Mouse (Mus musculus) c-Kit-positive CD71-positive TER-119-positive erythroid progenitor cells, embryonic 14.5 days (primary cell): ENCODE results near the gene Mettl1.
"Not testable (repeated sequence)": the region's sequence is repeated elsewhere in the genome, so short reads cannot be mapped to it uniquely, and the experiment has no call there.

Source experiments
- DNase-seq: peaks from one replicate; pipeline ENCODE4 v3.0.0-alpha.2; 2013; ENCODE audit warnings: low spot score

The Mettl1 gene

DNA sequence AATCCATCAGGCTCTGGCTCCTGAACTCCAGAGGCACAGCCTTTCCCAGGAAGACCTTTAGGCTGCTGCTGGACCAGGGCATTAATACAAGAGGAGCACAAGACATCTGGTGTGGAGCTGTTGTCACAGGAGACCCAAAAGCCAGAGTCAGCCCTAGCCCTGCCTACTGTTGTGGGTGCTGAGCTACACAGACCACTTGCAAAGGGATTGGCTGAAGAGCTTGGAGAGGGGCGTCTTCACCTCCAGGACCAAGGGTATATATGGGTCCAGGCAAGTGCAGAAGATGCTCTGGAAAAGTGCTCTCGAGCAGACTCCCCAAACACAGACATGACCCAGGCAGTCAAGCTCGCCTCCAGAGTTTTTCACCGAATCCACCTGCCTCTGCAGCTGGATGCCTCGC is 6.7 kb downstream of the Mettl1 start, which contains the start of gene Cyp27b1:
Gene Cyp27b1 (plus strand): TSS at position 297 of the 400 bp plus-strand sequence.
- DNase-seq = no peak

DNA sequence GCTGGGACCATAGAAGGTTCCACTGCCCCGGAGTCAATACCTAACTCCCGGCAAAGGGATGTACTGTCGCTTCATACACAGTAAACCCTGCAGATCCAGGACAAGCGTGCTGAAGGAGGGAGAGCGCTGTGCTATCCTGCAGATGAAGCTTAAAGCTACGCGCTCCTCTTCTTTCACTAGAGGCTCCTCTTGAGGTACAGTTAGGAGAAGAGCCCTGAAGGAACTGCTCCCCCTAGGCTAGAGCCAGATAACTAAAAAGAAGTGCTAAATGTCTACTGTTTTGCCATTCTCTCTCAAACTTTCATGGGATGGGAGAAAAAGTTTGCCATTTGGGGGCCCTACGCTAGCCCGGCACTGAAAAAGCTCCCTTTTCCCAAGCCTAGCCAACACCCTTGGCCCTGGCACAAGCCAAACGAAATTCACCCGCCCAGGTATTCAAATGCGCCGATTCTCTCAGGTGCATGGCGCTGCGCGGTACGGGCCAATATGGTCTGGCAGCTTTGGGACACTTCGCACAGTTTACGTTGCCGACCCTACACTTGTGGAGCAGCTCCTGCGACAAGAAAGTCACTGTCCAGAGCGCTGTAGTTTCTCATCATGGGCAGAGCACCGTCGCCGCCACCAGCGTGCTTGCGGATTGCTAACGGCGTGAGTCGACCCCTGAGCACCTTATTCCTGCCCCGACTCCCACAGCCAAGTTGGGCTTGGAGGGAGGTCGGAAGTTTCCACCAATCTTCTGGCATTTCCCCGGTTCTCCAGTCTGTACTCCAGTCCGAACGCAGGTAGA is 7.6 kb downstream of the Mettl1 start:
- no peak for DNase-seq

DNA sequence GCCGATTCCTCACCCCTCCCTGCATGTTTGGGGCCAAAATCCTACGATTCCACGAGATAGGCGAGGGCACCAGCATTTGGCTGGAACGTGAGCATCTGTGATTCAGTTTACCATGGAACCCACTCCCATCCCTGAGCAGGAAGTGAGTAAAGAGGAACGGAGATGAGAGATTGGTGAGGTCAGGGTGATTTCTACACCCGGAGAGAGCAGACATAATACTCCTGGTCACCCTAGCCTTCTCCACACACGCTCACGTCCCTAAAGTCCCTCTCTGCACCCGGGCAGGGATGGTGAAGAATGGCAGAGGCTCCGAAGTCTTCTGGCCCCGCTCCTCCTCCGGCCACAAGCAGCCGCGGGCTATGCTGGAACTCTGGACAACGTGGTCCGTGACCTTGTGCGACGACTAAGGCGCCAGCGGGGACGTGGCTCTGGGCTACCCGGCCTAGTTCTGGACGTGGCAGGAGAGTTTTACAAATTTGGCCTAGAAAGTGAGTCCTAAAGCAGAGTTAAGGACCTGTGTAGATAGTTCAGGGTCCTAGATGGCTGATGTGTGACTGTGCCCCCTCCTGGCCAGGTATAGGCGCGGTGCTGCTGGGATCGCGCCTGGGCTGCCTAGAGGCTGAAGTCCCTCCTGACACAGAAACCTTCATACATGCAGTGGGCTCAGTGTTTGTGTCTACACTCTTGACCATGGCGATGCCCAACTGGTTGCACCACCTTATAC is 8.3 kb downstream of the Mettl1 start:
- DNase-seq = no peak

DNA sequence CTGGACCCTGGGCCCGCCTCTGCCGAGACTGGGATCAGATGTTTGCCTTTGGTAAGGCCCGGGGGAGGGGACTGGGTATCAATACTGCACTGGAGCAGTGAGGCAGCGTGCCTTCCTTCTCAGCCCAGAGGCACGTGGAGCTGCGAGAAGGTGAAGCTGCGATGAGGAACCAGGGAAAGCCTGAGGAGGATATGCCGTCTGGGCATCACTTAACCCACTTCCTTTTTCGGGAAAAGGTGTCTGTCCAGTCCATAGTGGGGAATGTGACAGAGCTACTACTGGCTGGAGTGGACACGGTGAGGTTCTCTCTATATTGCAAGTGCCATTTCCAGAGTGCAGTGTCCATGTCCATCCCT is 8.9 kb downstream of the Mettl1 start:
- no peak for DNase-seq

DNA sequence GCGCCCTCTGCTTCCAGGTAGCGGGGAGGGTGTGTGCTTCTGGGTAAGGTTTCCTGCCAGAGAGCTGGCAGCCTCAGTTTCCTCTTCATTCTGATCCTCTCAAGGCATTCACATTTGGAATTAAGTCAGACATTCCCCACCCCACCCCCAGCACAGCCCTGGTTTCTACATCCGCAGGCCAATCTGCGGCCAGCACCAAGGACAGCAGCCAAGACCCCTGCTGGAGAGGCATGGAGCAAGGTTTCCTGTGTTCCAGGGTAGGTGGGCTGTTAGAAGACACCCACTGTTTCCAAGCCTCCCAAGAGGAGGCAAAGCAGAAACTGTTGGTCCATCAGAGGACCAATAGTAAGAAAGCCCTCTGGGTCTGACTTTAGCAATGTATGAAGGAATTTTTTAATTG is 13.4 kb downstream of the Mettl1 start:
- DNase-seq = no peak

DNA sequence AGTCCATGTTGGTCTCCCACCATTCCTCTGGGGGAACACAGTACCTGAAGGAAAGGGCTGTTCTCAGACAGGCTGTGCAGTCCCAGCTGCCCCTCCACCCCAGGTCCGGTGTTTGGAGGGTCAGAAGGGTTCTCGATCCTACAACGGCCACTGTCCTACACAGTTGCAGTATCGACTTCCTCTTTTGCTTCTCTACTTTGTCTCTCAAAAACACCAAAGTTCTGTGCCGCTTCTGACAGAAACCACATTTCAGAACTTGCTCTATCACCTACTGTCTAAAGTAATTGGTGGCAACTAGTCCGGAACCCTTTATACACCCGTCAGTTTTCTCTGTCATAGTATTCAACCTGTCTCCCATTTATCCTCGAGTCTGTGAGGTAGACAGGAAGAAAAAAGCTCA is 14.2 kb downstream of the Mettl1 start:
- no peak for DNase-seq

DNA sequence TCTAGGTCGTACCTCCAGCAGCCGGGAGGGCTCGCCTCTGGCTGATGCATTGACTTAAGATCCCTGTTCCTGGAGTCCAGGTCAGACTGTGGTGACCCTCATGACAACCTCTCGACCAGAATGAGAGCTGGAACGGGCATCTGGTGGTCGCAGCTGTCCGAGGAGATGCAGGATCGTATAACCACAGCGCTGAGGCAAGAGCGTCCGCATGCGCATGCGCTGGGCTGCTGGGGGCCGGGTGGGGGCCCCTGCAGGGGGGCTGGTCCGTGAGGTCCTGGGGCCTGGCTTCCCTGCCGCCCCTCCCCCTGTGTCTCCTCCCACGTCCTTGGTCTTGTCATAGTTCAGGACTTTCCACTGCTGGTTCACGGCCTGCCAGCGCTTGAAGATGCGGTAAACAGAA is 15.3 kb downstream of the Mettl1 start:
- no peak for DNase-seq

DNA sequence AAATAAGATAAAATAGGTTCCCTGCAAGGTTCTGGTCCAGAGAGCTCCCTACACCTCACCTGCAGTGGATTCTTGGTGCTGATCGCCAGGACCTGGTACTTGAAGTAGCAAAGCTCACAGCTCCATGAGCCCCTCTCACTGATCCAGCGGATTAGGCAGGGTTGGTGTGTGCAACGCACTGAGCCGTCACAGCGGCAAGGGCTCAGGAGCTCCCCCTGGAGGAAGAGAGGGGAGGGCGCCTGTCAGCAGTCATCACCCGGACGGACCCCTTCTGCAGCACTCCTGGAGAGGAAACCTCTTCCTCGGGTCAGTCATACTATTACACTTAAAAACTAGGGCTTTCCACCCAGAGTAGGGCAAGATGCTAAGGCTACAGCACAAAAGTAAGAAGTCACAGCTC is 16.9 kb downstream of the Mettl1 start:
- peak; percentile 60 for DNase-seq

DNA sequence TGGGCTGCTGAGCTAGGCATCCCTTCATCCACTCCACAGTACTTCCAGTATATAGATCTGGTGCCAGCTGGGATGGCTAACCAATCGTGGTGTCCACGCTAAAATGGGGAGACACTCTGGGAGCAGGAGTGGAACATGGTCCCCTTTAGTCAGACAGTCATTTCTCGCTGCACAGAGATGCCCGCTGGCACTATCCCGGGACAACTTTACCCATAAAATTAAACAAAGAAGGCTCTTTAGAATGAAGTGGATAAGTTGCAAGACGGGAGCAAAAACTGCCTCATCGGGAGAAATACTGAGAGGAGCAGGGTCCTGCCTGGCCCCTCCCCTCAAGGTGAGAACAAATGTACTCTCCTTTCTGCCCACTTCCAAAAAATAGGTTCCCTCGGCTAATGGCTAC is 17.5 kb downstream of the Mettl1 start:
- no peak for DNase-seq

DNA sequence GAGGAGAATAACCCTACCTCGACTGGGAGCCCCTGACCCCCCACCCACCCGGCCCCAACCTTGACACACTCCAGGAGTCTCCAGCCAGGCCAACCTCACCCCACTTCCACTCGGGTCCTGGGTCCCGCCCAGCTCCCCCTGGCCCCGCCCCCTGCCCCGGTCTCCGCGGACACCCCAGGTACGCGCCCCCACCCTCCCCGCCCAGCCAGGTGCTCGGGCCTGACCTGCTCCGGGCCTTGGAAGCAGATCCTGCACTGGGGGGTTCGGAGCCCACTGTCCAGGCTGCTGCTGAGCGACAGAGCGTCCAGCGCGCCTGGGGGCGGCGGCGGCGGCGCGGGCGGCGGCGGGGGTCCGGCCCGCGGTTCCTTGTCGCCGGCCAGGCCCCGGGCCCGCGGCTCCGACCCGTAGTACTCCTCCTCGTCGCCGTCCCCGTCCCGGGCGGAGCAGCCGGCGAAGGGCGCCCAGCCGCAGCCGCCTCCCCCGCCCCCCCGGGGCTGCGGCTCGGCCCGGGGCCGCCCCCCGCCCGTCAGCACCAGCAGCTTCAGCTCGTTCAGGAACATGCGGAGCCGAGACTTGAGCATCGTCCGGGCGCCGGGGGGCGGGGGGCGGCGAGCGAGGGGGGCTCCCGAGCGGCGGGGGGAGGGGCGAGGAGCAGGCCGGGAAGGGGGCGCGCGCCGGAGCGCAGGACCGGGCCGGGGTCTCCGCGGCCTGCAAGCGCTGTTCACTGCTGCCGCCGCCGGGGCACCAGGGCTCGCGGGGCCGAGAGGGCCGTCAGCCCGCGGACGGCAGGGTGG is 18.2 kb downstream of the Mettl1 start:
- no peak for DNase-seq

DNA sequence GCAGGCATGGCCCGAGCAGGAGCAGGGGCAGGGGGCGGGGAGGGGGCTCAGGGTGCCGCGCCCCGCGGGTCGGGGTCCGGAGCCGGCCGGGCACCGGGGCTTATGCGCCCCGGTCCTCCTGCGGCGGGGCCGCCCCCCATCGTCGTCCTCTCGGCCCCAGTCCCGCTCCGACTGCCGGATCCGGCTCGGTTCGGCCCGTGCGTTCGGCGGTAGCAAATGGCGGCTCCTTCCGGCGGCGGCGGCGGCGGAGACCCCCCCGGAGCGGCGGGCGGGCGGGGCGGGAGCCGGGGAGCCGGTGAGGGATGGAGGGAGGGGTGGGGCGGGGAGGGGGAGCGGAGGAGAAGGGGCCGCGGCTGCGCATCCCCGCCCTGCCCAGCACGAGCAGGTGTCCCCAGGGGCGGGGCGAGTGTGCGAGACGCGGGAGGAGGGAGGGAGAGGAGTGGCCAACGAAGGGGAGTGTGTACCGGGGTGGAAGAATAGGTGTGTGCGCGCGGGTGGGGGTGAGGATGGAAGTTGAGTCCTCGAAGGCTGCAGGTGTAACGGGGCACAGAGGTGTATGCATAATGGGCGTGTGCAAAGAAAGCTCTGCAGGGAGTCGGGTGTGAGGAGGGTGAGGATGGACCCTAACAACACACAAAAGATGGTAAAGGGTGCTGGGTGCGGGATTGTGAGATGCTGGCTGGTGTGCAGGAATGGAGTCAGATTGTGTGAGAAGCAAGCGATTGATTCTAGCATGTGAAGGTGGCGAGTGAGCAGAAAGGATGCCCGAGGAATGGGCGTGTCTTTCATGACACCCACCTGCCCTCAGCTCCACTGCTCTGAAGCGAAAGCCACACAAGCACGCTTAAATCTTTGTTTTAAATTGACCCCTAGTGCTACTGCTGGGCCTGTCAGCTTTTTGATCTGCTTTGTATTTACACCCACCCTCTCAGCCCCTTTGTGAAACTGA is 19.0 kb downstream of the Mettl1 start, which contains the start of gene March9:
Gene March9 (minus strand): TSS at position 217 of the 949 bp plus-strand sequence.
- DNase-seq = no peak

DNA sequence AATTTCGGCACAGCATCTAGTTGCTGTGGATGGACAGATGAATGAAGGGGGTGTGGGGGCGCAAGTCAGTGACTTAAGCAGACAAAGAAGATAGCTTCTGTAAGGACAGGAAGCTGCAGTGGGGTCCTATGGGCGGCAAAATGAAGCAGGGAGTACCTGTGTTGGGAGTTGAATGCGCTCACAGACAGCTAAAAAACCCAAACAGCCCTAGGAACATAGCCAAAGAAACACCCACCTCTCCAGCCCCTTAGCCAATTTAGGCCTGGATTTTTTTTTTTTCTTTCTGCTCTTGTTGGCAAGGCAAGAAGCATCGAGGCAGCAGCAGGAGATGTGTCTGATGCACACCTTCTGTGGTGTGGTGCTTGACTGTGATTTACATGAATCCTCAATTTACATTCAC is 19.9 kb downstream of the Mettl1 start:
- DNase-seq = no peak

DNA sequence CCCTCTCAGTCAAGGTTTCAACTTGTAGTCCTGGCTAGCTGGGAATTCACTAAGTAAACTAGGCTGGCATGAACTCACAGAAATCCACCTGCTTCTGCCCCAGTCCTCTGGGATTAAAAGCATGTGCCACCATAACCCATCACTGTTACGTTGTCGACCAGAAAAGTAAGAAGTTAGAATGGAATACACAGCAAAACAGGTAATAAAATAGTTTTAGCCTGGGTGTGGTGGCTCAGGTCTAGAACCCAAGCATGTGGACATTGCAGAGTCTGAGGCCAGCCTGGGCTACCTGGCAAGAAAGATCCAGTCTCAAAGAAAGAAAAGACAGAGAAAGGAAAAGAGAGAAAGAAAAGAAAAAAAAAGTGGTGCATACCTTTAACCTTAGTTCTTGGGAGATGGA is 20.3 kb downstream of the Mettl1 start:
- DNase-seq = no peak

DNA sequence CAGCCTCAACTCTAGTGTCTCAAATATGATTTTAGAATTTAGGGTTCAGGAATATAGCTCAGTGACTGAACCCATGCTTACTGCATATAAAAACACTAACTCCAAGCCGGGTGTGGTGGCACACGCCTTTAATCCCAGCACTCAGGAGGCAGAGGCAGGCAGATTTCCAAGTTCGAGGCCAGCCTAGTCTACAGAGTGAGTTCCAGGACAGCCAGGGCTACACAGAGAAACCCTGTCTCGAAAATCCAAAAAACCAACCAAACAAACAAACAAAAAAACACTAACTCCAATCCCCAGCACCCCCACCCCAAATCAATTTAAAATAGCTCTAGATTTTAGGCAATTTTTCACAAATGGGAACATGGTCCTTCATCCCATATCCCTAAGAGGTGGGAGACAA is 20.9 kb downstream of the Mettl1 start:
- not testable (repeated sequence) for DNase-seq

DNA sequence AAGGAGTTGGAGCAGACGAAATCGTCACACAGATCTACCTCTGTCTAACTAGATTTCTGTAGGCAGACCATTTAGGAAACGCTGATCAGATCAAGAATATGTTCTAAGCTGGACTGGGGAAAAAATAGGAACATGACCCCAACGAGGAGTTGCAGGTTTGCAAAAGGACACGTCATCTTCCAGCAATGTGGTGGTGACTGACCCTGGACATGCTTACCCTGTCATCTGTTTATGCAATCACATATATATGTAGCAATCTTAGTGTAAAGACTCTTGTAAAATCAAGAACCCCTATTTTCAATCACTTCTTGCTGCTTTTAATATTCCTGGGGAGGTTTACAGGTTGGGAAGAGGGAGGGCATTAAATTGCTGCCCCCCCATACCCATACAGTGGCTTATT is 21.3 kb downstream of the Mettl1 start:
- no peak for DNase-seq

DNA sequence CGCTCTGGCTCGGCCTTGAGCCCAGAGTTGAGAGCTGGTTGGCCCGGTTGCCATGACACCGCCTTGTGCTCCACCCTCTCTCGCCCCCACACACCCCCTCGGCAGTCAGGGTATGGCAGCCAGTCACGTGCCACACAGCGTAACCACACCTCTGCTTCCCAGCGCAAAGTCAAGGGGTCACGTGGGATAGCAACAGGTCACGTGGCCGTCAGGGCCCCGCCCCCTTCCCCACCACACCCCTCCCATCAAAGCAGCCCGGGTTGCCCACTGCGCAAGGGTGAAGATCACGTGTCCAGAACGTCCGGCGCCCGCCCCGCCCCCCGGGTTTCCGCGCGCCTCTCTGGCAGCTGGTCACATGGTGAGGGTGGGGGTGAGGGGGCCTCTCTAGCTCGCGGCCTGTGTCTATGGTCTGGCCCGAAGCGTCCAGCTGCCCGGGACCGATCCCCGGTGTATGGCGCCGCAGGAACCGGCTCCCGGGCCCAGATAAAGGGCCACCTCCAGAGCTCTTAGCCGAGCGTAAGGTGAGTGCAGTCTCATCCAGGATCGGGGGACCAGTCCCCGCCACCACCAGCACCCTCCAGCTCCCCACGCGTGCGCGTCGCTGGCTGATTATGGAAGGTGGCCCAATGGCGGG is 22.1 kb downstream of the Mettl1 start, which contains the start of gene Cdk4:
Gene Cdk4 (plus strand): TSS at position 296 of the 634 bp plus-strand sequence.
- DNase-seq = peak; percentile 95

DNA sequence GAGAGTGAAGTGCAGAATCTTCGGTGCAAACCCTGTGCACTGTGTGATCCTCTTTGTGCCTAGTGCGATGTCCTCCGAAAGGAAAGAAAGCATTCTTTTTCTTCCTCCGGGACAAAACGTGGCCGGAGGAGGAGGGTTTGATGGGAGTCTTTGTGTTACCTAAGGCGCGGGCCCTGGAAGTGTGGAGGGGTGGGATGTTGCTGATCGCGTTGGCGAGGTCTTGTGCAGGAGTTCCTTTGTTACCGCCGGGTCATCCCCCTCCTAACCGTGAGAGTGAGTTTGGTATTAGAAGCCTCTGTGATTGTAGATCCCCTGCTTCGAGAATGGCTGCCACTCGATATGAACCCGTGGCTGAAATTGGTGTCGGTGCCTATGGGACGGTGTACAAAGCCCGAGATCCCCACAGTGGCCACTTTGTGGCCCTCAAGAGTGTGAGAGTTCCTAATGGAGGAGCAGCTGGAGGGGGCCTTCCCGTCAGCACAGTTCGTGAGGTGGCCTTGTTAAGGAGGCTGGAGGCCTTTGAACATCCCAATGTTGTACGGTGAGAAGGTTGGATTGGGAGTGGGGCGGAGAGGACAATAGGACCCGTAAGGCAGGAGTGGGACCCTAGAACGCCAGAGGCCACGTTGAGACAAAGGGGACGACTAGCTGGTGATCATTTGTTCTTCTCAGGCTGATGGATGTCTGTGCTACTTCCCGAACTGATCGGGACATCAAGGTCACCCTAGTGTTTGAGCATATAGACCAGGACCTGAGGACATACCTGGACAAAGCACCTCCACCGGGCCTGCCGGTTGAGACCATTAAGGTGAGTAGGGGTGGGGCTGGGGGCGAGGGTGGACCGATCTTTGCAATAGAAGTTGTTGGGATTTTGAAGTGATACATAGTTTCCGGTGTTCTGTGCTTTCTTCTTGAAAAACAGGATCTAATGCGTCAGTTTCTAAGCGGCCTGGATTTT is 23.0 kb downstream of the Mettl1 start:
- DNase-seq = no peak

DNA sequence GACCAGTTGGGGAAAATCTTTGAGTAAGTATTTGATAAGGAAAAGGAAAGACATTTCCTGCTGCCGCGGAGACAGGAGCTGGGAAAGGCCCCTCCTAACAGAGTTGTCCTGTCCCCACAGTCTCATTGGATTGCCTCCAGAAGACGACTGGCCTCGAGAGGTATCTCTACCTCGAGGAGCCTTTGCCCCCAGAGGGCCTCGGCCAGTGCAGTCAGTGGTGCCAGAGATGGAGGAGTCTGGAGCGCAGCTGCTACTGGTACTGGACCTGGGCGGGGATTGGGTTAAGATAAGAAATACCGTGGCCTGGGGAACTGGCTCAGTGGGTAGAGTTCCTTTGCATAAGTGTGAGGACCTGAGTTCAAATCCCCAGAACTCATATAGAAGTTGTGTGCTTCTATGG is 24.8 kb downstream of the Mettl1 start:
- DNase-seq = no peak

DNA sequence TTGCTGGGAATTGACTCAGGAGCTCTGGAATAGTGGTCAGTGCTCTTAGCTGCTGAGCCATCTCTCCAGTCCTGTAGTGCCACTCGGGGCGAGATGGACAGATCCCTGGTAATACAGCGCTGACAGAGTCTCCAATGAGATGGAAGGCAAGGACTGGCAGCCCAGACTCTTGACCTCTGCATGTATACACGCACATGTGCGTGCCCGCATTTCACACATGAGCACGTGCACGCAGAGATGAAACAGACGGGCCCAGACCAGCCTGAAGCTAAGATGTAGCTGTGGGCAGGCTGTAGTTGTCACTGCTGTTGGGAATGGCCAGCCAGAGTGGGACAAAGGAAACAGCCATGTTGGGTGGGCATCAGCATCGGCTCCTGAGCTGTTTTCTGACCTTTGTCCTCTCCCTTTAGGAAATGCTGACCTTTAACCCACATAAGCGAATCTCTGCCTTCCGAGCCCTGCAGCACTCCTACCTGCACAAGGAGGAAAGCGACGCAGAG is 25.4 kb downstream of the Mettl1 start:
- no peak for DNase-seq
